ENCODE assay signal across 21 mouse cellular contexts in genomic region chr7:98137995-98138394, GRCm38 (mm10). TPM values are rescaled to one million over a fixed set of nuclear protein-coding genes. Genes with fewer than 3 reads are reported as not detected.
"Had no signal": no experiment of that assay in that cellular context is flagged by ENCODE, and none has a peak within 500 bp of the region (broad histone marks: within the 10 kb centered on the region; RNA-seq: fewer than 3 reads in every experiment).

No protein-coding gene starts in this region.

- H3K4me2 ChIP-seq: liver, embryonic 13.5 days; midbrain, embryonic 13.5 days; neural tube, embryonic 13.5 days; stomach, embryonic 15.5 days had no signal

- H3K36me3 ChIP-seq: midbrain, embryonic 10.5 days; stomach, embryonic 15.5 days had no signal

- H3K4me3 ChIP-seq: left cerebral cortex, adult 2 months; liver, embryonic 13.5 days; megakaryocyte, embryonic 14.5 days; midbrain, embryonic 10.5 days; midbrain, embryonic 13.5 days; myocyte; neural tube, embryonic 13.5 days; stomach, embryonic 15.5 days had no signal

- H3K9ac ChIP-seq: liver, embryonic 13.5 days; midbrain, embryonic 13.5 days; neural tube, embryonic 13.5 days; stomach, embryonic 15.5 days had no signal

- H3K27ac ChIP-seq: left cerebral cortex, adult 2 months; liver, embryonic 13.5 days; midbrain, embryonic 10.5 days; midbrain, embryonic 13.5 days; neural tube, embryonic 13.5 days; stomach, embryonic 15.5 days had no signal

- DNase-seq: kidney, postnatal 10 days; kidney, postnatal 36 days; layer of hippocampus, postnatal 36 days; liver, embryonic 13.5 days; lung, adult 2 months; lung, postnatal 36 days; retina, postnatal 1 day; right cerebral cortex, postnatal 25 days; spleen, adult 18-20 months; thymus, adult 2 months; thymus, postnatal 14 days; thymus, postnatal 4 days had no signal

- H3K27me3 ChIP-seq: liver, embryonic 13.5 days; megakaryocyte, embryonic 14.5 days; midbrain, embryonic 13.5 days; neural tube, embryonic 13.5 days; stomach, embryonic 15.5 days had no signal

- H3K9me3 ChIP-seq: liver, embryonic 13.5 days; megakaryocyte, embryonic 14.5 days; midbrain, embryonic 10.5 days; midbrain, embryonic 13.5 days; neural tube, embryonic 13.5 days; stomach, embryonic 15.5 days had no signal

- ATAC-seq: lung, postnatal 0 days; midbrain, embryonic 13.5 days had no signal

RNA-seq across cellular contexts. Expression of gene Omp, which starts 7.3 kb away (rescaled TPM):
- total RNA-seq: monocyte, adult 5-6 weeks had no signal
